Mouse (Mus musculus) adrenal gland, postnatal 14 days (tissue): ENCODE measurements around the gene Foxd1. TPM values are rescaled to one million over a fixed set of nuclear protein-coding genes. Genes with fewer than 3 reads are reported as not detected.

Experiments
- DNase-seq: peaks from one replicate; pipeline ENCODE4 v3.0.0; 2021; ENCODE audit warnings: mixed read lengths
- total RNA-seq: library from RNA; stranded (reverse); gene quantifications from 2 replicates; pipeline ENCODE4 v1.2.3, GENCODE M21; 2021

Gene Foxd1
- total RNA-seq, 1 experiment from 2014 or later: 0.82 TPM

DNA sequence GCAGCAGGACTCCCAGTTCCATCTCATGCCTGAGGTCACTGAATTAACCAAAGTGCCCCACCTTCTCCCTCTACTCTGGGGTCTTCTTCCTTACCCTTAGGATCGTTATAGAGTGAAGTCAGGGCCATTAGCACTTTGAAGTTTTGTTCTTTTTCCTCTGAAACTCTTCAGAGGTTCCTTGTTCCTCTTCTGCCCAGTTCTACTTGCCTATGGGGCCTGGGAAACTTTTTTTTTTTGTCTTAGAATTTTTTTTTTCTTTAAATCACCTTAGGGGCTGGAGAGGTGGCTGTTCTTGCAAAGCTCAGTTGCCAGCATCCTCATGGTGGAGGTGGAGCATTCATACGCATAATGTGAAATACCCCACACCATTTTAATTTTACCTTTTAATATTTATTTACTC lies 31.8 kb downstream of the Foxd1 start:
- no peak for DNase-seq

DNA sequence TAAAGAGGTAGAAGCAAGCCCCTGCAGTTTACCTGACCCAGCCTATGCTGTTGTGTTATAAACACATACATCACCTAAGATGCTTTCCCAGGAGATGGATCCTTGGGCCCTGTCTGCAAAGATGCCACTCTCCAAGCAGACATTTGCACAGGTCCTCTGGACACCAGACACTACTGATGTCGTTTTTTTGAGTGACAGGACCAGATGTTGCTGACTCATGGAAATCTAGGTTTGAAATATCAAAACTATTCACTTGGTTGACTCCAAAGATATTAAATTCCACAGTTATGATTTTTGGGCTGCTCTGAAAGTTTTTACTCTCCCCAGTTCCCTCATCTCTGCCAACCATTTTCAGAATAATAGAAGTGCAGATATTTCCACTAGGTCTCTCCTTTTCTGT lies 35.0 kb downstream of the Foxd1 start:
- no peak for DNase-seq

DNA sequence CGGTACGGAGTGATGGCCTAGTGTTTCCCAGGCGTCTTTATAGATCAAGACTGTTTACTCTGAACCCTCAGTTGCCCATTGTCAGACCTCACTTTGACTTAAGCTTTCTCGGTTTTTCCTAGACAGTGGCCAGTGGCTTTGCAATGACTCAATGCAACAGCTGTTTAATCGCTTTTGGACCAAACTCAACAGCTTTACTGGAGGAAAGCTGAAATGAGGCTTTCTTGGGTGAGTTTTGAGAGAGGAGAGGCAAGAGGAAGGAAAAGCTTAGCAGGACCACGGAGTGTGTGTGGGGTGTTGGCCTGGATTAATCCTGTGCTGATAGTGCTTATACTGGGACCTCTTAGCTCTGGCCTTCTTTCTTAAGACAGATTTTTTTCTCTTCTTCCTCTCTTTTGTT lies 36.3 kb downstream of the Foxd1 start:
- no peak for DNase-seq

DNA sequence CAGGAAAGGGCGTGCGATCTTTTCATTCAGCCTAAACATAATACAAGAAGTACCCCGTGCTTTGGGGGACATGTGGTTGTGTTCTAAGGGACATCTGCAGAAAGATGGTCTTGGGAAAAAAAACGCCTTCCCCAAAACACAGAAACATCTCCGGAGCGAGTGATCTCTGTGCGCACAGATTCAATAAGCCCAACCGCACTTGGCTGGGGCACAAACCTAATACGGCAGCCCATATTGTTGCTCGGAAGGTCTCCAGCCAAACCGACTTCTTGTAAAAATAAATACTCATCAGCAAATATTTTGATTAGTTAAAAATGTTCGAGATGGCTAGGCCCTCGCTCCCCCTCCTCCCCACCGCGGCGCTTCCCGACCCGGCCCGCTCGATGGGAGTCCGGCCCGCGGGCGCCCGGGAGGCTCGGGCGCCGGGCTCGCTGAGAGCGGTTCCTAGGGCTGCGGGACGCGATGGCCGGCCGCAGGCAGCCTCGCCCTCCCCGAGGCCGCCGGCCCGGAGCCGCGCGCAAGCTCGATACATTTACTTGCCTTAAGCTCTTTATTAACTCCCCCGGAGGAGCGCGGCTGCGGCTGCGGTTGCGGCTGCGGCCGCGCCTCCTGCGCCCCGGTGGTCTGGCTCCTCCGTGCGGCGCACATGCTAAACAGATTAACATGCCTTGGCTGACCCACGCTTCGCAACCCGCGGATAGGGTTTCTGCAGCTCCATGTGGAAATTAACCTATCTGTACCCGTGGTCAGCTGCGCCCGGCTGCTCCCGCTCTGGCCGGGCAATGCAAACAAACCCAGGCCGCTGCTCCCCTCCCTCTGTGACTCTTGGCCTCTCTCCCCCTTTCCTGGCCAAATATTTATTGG lies 37.0 kb downstream of the Foxd1 start:
- DNase-seq: peak; percentile 15

DNA sequence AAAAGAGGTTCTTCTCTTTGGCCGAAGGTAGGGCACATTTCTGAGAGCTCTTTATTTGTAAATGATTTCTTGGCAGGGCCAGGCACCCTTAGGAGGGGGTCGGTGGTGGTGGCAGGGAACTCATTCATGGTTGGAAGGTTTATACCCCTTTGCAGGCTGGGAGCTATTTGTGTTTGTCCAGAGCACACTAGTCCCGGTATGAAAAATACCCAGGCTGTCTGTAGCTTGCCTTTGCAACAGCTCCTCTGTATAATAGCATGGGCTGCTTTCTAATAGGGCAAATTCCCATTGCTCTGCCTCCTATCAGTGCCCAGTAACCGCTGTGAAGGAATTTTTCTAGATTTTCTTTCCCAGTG lies 37.6 kb downstream of the Foxd1 start:
- DNase-seq: no peak

DNA sequence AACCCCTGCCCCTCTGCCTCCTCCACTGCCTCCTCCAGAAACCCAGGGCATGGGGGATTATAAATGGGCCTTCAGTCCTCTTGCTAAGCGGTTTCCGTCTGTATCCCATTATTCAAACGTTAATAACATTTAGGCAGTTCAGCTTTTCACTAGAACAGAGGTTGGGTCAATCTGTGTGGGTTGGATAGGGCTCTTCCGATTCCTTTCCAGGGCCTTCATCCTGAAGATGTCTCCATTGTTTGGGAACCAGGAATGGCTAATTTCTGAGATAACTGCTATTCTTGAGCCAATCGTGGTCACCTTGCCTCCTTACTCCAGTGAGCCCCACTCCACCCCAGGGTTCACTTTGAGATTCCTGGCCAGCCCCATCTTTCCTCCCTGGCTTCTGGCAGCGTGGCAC lies 38.0 kb downstream of the Foxd1 start:
- no peak for DNase-seq

DNA sequence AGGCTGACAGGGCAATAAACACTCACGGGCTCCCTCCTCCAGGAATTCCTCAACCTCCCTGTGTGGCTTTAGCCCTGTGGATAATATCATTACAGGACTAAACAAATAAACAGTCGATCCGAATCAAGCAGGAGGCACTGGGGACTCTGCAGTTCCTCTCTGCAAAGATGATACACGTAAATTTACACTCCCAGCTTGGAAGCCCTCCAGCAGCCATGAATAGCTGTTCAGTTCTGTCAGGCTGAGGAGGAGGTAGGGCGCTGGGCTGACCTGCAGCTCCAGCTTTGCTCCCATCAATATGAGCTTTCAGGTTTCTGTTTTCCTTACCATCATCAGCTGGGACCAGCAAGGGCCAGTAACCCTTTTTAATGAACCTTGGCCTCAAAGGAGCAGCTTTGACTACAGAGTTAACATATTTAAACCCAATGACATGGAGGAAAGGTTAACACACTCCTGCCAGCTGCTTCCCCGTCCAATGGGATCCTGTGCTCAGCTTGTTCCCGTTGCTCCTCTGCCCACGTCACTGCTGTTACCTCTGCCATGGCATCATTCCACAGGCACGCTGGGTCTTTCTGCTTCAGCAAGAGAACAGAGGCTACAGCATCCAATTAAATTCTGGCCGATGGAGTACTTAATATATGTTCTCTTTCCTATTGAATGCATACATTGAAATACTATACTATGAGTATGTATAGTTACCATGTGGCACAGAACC lies 39.5 kb downstream of the Foxd1 start:
- no peak for DNase-seq

Other genes with a start within 250 kb of the Foxd1 start
- 19.5 and 25.9 TPM in 2 replicates for gene Arhgef28, start 147.8 kb upstream of the Foxd1 start, total RNA-seq
- 15.7 and 19.0 TPM in 2 replicates for gene Utp15, start 91.2 kb upstream of the Foxd1 start, total RNA-seq
- gene Ankra2, start 91.2 kb upstream of the Foxd1 start, total RNA-seq: 22.0 and 26.4 TPM in 2 replicates
- gene Gm21976, start 74.4 kb upstream of the Foxd1 start, total RNA-seq: not detected in 2 replicates
- 364 and 430 TPM in 2 replicates for gene Btf3, start 37.2 kb upstream of the Foxd1 start, total RNA-seq
- gene Gm10320, start 137.8 kb downstream of the Foxd1 start, total RNA-seq: not detected in 2 replicates